Mouse (Mus musculus) neural tube, embryonic 15.5 days (tissue): ENCODE results near the gene Chic1. TPM values are rescaled to one million over a fixed set of nuclear protein-coding genes. Genes with fewer than 3 reads are reported as not detected.

Source experiments
- ATAC-seq: fragments of 200-750 bp; cut with Nextera tagmentation; 2 replicates; pipeline ENCODE4 v1.8.0; 2017; ENCODE audit warnings: mild to moderate bottlenecking, moderate TSS enrichment, moderate library complexity; ENCODE audit not compliant: low FRiP score
- H3K27ac ChIP-seq: fragments of 300-500 bp; sonication (generic); replicated peaks from 2 replicates; pipeline ENCODE4 v1.5.1; 2015; ENCODE audit warnings: mild to moderate bottlenecking, inconsistent platforms
- H3K27me3 ChIP-seq: fragments of 300-500 bp; sonication (generic); replicated peaks from 2 replicates; pipeline ENCODE4 v1.6.1; 2015; ENCODE audit warnings: inconsistent platforms
- H3K36me3 ChIP-seq: fragments of 300-500 bp; sonication (generic); 2 replicates; pipeline ENCODE4 v1.6.1; 2015; ENCODE audit warnings: inconsistent platforms
- H3K4me1 ChIP-seq: fragments of 300-500 bp; sonication (generic); 2 replicates; pipeline ENCODE4 v1.6.1; 2015; ENCODE audit warnings: inconsistent platforms
- H3K4me2 ChIP-seq: fragments of 300-500 bp; sonication (generic); 2 replicates; pipeline ENCODE4 v1.6.1; 2015; ENCODE audit warnings: inconsistent platforms, mild to moderate bottlenecking, moderate library complexity
- H3K4me3 ChIP-seq: fragments of 300-500 bp; sonication (generic); replicated peaks from 2 replicates; pipeline ENCODE4 v1.5.1; 2015; ENCODE audit warnings: mild to moderate bottlenecking, inconsistent platforms
- H3K9ac ChIP-seq: fragments of 300-500 bp; sonication (generic); replicated peaks from 2 replicates; pipeline ENCODE4 v1.6.1; 2015; ENCODE audit warnings: mild to moderate bottlenecking, inconsistent platforms
- H3K9me3 ChIP-seq: fragments of 300-500 bp; sonication (generic); replicated peaks from 2 replicates; pipeline ENCODE4 v1.6.1; 2016; ENCODE audit warnings: inconsistent platforms
- WGBS: fragments of 180-500 bp; shearing (Covaris S2); methylation state at CpG from one replicate; pipeline ENCODE4 v1.1.7; 2015; ENCODE audit warnings: mixed read lengths; 5-methylcytosine and 5-hydroxymethylcytosine counted together
- polyA plus RNA-seq: library from polyadenylated mRNA; unstranded; fragments of >200 nt; fragmentation: Nextera tagmentation; extraction: Ambion mirVana; gene quantifications from 2 replicates; pipeline ENCODE4 v1.2.1, GENCODE M21; 2015

The Chic1 gene
- polyA plus RNA-seq, 1 experiment from 2014 or later: 8.1 TPM

DNA sequence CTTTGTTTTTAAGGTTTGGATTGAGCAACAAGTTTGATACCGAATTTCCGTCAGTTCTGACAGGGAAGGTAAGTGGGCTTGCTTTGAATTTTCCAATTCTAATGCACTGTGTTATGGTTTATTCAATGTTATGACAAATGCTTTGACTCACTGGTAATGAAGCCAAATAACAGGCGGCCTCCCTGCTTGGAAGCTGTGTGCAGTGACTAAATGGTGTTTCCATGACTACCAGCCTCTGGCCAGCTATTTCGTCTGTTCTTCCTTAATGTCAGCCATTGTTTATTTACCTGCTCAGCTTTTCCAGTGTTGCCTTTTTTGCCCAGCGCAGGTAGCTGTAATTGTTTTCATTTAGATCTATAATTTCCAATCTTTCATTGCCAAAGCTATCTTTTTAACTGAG lies 9.9 kb downstream of the Chic1 start:
- Histone ChIP-seq H3K4me2 (no peak overlapping the region), H3K27ac (no peak overlapping the region), H3K9me3 (no peaks in the 10 kb centered on the region), H3K4me3 (no peak overlapping the region), H3K4me1 (peaks cover 4% of the 10 kb centered on the region; the same call in 1 of the 2 replicates), H3K27me3 (peaks cover 7% of the 10 kb centered on the region; the same call in 1 of the 2 replicates), H3K9ac (no peak overlapping the region), H3K36me3 (no peaks in the 10 kb centered on the region)
- peak; percentile 65; the same call in 1 of the 2 replicates for ATAC-seq
- WGBS: 42% methylated on average over 5 of the region's 5 CpGs

DNA sequence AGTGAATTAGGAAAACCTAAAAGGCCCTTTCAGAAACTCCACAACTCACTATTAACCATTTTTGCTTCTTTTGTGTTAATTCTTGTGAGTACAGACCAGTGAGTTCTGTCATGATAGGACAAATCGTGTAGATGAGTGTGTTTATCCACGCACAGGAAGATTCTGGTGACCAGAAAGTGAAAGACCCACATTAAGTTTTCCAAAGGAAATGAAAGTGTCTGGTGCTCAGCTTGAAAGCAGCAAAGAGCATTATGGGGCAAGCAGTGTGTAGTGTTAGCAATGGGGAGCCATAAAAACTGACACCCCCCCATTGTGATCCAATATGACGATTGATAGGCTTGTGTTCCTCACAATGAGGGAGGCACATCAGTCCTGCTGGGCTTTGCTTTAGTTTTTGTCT lies 12.4 kb downstream of the Chic1 start:
- no peaks in the 10 kb centered on the region for H3K9me3 ChIP-seq
- 29% methylated on average over 3 of the region's 3 CpGs for WGBS
- H3K4me3 ChIP-seq: no peak overlapping the region
- no peaks in the 10 kb centered on the region for H3K36me3 ChIP-seq
- no peak overlapping the region for H3K27ac ChIP-seq
- H3K9ac ChIP-seq: no peak overlapping the region
- peaks cover 4% of the 10 kb centered on the region; the same call in 1 of the 2 replicates for H3K4me1 ChIP-seq
- H3K27me3 ChIP-seq: peaks cover 12% of the 10 kb centered on the region; the same call in 1 of the 2 replicates
- no peak overlapping the region for H3K4me2 ChIP-seq
- ATAC-seq: no peak

DNA sequence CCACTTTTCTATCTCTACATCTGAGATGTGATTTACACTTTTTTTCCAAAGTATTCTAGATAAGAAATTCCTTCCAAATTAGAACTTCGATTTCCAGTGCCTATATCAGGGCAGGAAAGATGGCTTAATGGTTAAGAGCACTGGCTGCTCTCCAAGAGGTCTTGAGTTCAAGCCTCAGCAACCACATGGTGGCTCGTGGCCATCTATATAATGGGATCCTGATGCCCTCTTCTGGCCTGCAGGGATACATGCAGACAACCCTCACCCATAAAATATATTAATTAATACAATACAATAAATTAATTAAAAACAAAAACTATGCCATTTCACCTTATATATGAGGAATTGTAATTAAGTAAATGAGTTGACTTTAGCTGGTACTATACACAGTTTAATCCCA lies 14.9 kb downstream of the Chic1 start:
- peaks cover 21% of the 10 kb centered on the region; the same call in 1 of the 2 replicates for H3K27me3 ChIP-seq
- ATAC-seq: no peak
- WGBS: 73% methylated on average over 2 of the region's 2 CpGs

DNA sequence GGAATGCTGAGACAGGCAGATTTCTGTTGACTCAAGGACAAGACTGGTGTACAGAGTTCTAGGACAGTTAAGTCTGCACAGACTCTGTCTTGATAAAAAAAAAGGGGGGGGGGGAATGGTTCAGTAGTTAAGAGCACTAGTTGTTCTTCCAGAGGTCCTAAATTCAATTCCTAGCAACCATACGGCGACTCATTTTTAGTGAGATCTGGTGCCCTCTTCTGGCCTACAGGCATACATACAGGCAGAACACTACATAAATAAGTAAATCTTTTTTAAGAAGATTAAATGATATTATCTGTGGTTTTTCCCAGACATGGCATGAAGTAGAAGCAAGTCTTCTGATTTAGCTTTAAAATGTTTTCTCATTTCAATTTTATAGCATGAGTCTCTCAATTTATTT lies 15.4 kb downstream of the Chic1 start:
- Histone ChIP-seq H3K4me1 (no peaks in the 10 kb centered on the region), H3K4me2 (no peak overlapping the region), H3K9ac (no peak overlapping the region), H3K9me3 (no peaks in the 10 kb centered on the region), H3K27me3 (peaks cover 21% of the 10 kb centered on the region; the same call in 1 of the 2 replicates), H3K27ac (no peak overlapping the region), H3K36me3 (no peaks in the 10 kb centered on the region), H3K4me3 (no peak overlapping the region)
- ATAC-seq: no peak
- WGBS: 42% methylated on average over 2 of the region's 2 CpGs

More for the DNA sequence above, 14.9 kb downstream of the Chic1 start:
- Histone ChIP-seq H3K4me1 (peaks cover 1% of the 10 kb centered on the region; the same call in 1 of the 2 replicates), H3K4me3 (no peak overlapping the region), H3K4me2 (no peak overlapping the region), H3K9ac (no peak overlapping the region), H3K36me3 (no peaks in the 10 kb centered on the region), H3K27ac (no peak overlapping the region), H3K9me3 (no peaks in the 10 kb centered on the region)

DNA sequence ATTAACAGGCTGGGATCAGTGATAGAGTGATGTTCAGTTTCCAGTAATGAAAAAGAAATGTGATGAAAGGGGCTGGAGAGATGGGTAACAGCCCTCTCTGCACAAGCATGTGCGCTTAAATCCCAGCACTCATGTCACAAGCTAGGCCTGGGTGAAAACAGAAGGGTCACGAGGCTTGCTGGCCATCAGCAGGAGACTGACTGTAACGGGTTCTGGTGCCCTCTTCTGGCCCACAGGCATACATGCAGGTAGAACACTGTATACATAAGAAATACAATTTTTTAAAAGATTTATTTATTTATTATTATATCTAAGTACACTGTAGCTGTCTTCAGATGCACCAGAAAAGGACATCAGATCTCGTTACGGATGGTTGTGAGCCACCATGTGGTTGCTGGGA lies 18.0 kb downstream of the Chic1 start:
- no peak for ATAC-seq
- Histone ChIP-seq H3K36me3 (no peaks in the 10 kb centered on the region), H3K9me3 (no peaks in the 10 kb centered on the region), H3K4me1 (no peaks in the 10 kb centered on the region), H3K27me3 (peaks cover 22% of the 10 kb centered on the region; the same call in 1 of the 2 replicates), H3K9ac (no peak overlapping the region), H3K4me3 (no peak overlapping the region), H3K4me2 (no peak overlapping the region), H3K27ac (no peak overlapping the region)
- WGBS: 62% methylated on average over 5 of the region's 5 CpGs

DNA sequence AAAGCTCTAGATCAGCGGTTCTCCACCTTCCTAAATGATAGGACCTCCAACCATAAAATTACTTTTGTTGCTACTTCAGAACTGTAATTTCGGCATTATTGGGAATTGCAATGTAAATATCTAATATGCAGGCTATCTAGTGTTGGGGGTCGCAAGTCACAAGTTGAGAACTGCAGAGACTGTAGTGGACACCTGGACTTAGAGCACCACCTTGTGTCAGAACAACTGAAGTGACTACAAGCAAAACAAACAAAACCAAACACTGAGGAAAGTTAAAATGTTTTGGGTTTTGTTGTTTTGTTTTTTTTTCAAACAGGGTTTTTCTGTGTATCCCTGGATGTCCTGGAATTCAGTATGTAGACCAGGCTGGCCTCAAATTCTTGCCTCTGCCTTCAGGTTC lies 28.3 kb downstream of the Chic1 start:
- 77% methylated on average over 3 of the region's 3 CpGs for WGBS
- H3K9me3 ChIP-seq: no peaks in the 10 kb centered on the region
- H3K36me3 ChIP-seq: no peaks in the 10 kb centered on the region
- H3K27me3 ChIP-seq: peaks cover 24% of the 10 kb centered on the region
- no peak for ATAC-seq
- no peak overlapping the region for H3K9ac ChIP-seq
- H3K4me1 ChIP-seq: no peaks in the 10 kb centered on the region
- no peak overlapping the region for H3K4me2 ChIP-seq
- H3K27ac ChIP-seq: no peak overlapping the region
- no peak overlapping the region for H3K4me3 ChIP-seq

DNA sequence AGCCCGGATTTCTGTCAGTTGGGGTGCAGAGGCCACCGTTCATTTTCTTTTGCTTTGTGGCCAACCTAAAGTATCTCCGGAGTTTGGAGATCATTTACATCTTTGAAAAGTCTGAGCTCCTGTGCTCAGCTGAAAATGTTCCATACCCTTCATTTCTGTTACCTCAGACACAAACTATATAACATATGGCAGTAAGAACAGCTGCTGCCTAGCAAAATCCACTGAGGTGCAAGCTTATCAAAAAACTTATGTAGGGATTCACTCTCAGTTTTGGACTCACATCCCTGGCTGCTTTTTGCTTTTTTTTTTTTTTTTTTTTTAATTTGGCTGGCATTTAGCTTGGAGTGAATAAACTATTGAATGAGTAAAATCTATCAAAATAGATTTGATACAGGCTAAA lies 31.9 kb downstream of the Chic1 start:
- H3K36me3 ChIP-seq: no peaks in the 10 kb centered on the region
- no peak overlapping the region for H3K4me2 ChIP-seq
- 87% methylated on average over 3 of the region's 3 CpGs for WGBS
- no peaks in the 10 kb centered on the region for H3K9me3 ChIP-seq
- H3K27me3 ChIP-seq: peaks cover 27% of the 10 kb centered on the region
- no peak overlapping the region for H3K4me3 ChIP-seq
- no peak overlapping the region for H3K9ac ChIP-seq
- no peak overlapping the region for H3K27ac ChIP-seq
- no peak for ATAC-seq
- no peaks in the 10 kb centered on the region for H3K4me1 ChIP-seq

DNA sequence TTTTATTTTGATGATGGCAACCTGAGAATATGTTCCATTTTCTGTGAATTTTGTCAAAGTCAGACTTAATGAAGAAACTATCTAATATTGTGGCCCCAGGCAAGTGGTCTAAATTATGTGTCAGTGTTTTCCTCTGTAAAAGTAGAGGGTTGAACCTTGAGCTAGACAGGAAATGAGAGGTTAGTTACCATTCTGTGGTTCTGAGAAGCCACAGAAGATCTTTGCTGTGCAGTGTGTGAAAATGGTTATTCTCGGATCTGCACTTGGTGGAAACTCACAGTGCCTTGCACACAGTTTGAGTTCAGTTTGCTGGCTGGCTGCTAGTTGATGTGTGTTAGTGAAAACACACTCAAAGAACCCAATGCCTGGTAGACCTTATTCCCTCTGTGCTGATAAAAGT lies 37.6 kb downstream of the Chic1 start:
- no peak overlapping the region for H3K4me2 ChIP-seq
- 89% methylated on average over 1 of the region's 1 CpGs for WGBS
- no peak overlapping the region for H3K9ac ChIP-seq
- no peak for ATAC-seq
- H3K9me3 ChIP-seq: no peaks in the 10 kb centered on the region
- H3K4me3 ChIP-seq: no peak overlapping the region
- H3K27ac ChIP-seq: no peak overlapping the region
- no peaks in the 10 kb centered on the region for H3K36me3 ChIP-seq
- H3K4me1 ChIP-seq: no peaks in the 10 kb centered on the region
- H3K27me3 ChIP-seq: peaks cover 21% of the 10 kb centered on the region

DNA sequence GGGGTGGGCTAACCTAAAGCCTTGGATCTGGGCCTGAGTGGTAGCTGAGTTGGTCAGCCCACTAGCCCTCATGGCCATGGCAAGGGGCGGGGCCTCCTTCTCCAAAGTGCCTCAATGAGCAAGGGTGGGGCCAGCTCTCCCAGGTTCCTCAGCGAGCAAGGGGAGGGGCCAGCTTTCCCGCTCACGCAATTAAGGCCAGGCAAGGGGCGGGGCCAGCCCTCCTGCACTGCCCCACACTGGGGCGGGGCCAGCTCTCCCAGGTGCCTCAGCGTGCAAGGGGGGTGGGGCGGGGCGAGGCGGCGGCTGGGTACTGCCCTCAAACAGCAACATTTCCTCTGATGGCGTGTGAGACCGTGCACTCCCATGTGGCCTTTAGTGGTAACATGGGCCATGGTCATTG lies 48.7 kb downstream of the Chic1 start:
- Histone ChIP-seq H3K4me2 (no peak overlapping the region), H3K9me3 (no peaks in the 10 kb centered on the region), H3K27ac (no peak overlapping the region), H3K36me3 (no peaks in the 10 kb centered on the region), H3K4me1 (no peaks in the 10 kb centered on the region), H3K9ac (no peak overlapping the region), H3K27me3 (peaks cover 35% of the 10 kb centered on the region), H3K4me3 (no peak overlapping the region)
- 31% methylated on average over 11 of the region's 13 CpGs for WGBS
- no peak for ATAC-seq

DNA sequence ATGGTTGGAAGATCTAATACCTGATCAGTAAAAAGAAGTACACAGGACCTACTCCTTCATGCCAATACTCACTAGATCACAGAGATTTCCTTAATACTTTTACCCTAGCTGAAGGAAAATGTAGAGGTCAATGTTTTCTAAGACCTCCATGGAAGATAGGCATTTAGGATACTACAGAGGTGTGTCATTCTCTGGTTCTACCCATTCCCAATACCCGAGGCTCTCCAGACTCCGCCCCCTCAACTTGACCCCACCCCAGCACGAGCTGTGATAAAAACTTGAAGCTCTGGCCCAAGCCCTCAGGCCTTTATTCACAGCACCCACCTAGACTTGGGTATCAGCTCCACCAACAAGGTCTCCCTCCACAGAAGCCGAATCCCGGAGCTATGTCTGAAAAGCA lies 57.9 kb downstream of the Chic1 start, which contains the start of gene Tsx:
Gene Tsx, plus strand, starts transcription at position 301 of the 400 bp plus-strand sequence.
- H3K9ac ChIP-seq: no peak within 1 kb of the TSS
- no peaks in the 10 kb centered on the region for H3K9me3 ChIP-seq
- no peak within 1 kb of the TSS for H3K4me3 ChIP-seq
- no peak for ATAC-seq
- no peak within 1 kb of the TSS for H3K27ac ChIP-seq
- 82% methylated on average over 5 of the region's 5 CpGs for WGBS
- no peaks in the 10 kb centered on the region for H3K36me3 ChIP-seq
- peaks cover 42% of the 10 kb centered on the region for H3K27me3 ChIP-seq
- H3K4me2 ChIP-seq: no peak within 1 kb of the TSS
- H3K4me1 ChIP-seq: no peaks in the 10 kb centered on the region

DNA sequence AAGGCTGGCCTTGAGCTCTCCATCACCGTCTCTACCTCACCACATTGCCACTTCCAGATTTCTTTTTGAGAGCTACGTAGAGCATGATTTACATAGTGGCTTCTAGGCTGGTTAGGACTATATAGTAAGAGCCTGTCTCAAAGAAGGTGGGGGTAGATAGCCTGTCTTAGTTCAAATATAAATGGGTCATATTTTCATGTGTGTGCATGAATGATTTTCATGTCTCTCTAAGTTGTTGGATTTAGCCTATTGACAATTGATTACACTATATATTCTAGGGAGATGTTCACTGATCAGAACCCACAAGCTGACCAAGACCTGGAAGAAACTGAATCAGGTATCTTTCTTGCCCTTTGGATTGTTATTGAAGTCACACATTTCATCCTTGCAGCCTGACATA lies 65.4 kb downstream of the Chic1 start, which contains the start of gene Gm26992:
Gene Gm26992, plus strand, starts transcription at position 301 of the 400 bp plus-strand sequence.
- H3K27ac ChIP-seq: no peak within 1 kb of the TSS
- H3K36me3 ChIP-seq: no peaks in the 10 kb centered on the region
- H3K9ac ChIP-seq: no peak within 1 kb of the TSS
- H3K4me2 ChIP-seq: no peak within 1 kb of the TSS
- no peak for ATAC-seq
- WGBS: 85% methylated on average over 2 of the region's 2 CpGs
- H3K27me3 ChIP-seq: peaks cover 25% of the 10 kb centered on the region
- no peaks in the 10 kb centered on the region for H3K4me1 ChIP-seq
- no peak within 1 kb of the TSS for H3K4me3 ChIP-seq
- no peaks in the 10 kb centered on the region for H3K9me3 ChIP-seq

DNA sequence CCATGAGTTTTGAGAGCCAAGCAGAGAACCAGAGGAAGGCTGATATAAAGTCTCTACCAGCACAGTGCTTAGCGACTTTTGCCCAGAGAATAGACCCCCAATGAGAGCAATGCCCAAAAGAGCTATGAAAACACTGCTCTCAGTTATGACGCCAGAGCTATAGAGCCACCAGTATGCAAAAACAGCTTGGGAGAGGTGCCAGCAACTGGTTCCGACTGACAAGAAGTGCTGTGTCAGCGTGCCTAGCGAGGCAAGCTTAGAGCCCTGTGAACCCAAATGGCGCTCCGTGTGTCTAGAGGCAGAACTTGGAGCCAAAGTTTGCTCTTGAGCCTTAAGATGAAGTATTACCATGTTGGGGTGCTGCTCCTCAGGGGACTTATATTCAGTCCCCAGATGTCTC lies 71.4 kb downstream of the Chic1 start:
- 79% methylated on average over 7 of the region's 7 CpGs for WGBS
- no peak for ATAC-seq
- Histone ChIP-seq H3K4me3 (no peak overlapping the region), H3K27ac (no peak overlapping the region), H3K36me3 (no peaks in the 10 kb centered on the region), H3K27me3 (peaks cover 23% of the 10 kb centered on the region; the same call in 1 of the 2 replicates), H3K9ac (no peak overlapping the region), H3K9me3 (no peaks in the 10 kb centered on the region), H3K4me1 (no peaks in the 10 kb centered on the region), H3K4me2 (no peak overlapping the region)
